Mouse (Mus musculus) G1E-ER4 (cell line): Measurements from ENCODE around the gene Enoph1. TPM values are rescaled to one million over a fixed set of nuclear protein-coding genes. Genes with fewer than 3 reads are reported as not detected.

Source experiments
- GATA1 ChIP-seq: IDR thresholded peaks from one replicate; pipeline ENCODE4 v1.8.0; 2012; ENCODE audit warnings: low read length, inconsistent platforms
- polyA plus RNA-seq: library from polyadenylated mRNA; stranded (reverse); fragments of >175 nt; gene quantifications from 2 replicates; pipeline ENCODE4 v1.2.3, GENCODE M21; 2012

The Enoph1 gene
- polyA plus RNA-seq, 1 experiment: 57.2 TPM

DNA sequence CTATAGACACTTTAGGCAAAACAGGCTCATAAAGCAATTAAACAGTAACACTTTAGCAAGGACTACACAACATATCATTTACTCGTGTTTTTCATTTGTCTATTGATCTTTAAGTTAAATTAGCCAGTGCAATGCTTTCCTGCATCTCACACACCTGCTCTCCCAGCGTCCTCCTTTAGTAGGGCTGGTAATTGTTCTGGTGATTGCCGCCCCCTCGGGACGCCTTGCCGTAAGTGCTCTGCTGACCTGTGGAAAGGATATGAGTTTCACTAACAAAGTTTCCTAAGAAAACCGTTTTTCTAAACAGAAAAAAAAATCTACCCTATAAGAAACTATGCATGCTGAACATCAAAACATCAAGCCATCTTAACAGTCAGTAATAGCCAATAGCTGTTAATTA is 3.8 kb upstream of the Enoph1 start:
- TF ChIP-seq GATA1: no peak

DNA sequence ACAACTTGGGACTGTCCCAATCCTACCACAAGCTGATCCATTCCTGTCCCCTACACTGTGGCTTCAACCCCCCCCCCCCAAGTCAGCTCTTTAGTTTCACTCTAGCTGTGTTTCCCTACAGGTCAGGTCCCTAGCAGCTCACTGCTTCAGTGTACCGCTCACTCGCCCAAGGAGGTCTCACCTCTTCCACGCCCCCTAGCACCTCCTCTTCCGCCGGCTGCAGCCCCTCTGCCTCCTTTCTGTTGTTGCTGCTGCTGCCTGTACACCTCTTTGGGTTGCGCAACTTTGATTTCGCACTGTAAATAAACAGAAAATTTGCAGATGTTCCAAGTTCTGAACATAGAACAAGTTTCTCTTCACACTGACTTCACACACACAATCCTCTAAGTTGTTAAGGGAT is 3.1 kb upstream of the Enoph1 start:
- no peak for TF ChIP-seq GATA1

DNA sequence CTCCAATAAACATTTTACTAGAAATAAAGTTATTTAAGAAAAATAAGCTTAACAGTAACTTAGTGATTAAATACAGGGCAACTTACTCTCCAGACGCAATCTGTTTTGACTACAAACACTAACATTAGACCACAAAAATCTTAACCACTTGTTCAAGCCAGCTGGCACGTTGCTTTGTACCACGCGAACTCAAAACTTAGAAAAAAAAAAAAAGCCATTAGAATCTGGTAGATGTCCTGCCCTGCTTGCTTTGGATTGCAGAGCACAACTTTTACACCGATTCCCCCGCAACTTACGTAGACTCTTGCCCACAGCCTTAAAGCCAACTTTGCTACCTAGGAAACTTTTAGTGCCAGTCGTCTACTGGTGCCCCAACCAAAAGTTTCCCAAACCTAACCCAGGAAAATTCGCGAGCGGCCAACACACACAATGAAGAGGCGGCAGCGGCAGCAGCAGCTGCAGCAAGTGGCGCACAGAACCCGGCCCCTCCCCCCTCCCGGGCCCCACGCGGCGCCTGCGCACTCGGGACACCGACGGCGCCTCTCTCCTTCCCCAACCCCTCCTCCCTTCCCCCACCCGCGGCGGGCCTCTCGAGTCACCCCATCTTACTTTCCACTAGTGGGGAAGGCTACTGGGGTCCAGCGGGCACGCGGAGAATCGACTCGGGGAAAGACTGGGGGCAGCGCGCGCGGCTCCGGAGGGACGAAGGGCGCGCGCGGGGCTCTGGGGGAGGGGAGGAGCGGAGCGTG is 1.6 kb upstream of the Enoph1 start:
- no peak for TF ChIP-seq GATA1

DNA sequence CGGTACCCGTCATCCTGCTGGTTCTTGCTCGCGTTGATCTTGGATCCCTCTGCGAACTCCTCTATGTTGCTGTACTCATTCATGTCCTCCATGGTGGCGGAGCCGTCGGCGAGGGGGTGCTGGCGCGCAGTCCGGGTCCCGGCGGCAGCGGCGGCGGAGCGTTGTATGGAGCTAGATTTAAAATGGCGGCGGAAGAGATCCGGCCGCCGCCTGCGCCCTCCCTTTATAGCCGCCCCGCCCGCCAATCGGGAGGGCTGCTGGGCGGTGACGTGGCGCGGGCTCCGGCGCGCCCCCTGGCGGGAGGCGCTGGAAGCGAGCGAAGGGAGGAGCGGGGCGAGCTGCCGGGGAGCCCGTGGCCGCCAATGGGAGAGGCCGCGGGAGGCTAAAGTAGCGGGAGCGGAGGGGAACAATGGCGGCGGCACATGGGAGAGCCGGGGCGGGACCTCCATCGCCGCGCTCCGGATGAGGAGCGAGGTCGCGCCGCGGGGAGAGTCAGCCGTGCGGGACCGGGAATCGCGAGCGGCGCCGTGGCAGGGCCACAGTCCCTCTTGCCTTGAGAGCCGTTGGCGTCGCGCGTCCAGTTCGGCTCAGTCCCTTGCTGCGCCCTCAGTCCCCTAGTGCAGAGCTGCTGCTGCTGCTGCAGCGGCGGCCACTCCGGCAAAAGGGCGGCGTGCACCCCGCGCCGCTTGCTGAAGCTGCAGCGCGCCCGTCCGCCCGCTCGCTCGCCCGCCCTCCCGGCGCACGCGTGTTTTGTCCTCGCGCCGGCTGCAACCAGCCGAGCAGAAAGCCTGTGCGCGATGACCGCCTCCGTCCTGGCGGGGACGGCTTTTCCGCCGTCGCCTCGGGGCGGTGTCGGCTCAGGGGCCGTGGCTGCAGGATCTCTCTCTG is 827 bp upstream of the Enoph1 start:
- no peak for TF ChIP-seq GATA1

DNA sequence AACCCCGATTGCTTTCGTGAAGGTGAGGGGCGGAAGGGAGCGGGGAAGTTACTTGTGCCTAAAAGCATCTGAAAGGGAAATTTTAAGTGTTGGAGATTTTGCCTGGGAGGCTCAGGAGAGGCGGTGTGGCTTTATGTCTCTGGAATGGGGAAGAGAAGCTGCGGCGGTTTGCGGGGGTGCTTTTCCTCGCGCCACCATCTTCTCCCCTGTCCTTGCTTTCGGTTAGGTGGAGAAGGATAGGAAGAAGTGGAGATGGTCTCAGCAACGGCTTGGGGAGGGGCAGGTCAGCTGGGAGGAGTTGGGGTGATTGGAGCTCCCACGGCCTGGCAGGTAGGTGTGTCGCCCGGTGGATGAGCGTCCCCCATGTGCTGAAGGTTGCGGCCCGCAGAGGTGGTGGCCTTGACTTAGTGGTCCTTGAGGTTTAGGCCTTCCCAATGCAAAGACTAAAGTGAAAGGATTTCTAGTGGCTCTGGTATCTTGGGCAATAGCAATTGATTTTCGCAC is 548 bp downstream of the Enoph1 start:
- TF ChIP-seq GATA1: no peak

DNA sequence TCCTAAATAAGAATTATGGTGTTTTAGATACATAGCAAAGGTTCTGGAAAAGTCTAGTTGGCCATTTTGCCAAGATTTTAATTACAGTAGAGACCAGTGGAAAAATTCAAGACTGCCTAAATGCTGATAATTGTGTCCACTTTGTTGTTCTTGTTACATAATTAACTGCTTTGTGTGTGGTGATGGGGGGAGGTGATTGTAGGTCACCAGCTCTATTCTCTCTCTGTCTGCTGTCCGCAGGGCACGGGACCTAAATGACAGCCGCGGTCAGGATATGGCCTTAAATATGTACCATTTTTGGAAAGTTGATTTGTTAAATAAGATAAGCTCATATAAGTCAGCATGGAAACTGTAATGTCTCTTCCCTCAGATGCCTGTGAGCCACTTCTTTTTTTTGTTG is 1.5 kb downstream of the Enoph1 start:
- no peak for TF ChIP-seq GATA1

DNA sequence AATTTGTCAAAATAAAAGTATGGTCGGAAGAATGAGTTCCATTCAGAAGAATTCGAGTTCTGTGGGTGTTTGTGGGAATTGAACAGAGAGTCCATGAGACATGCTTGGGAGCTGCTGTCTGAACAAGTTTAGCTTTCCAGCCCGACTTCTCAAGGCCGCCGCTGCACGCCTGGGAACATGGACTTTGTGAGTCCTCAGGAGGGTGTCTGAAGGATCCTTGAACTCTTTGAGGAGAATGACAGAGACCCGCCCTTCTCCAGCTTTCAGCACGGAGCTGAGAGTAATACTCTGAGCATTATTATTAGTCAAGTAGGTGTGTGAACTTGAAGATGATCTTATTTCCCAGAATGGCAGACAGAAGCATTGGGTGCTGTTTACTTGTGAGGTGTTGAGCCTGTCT is 2.7 kb downstream of the Enoph1 start:
- TF ChIP-seq GATA1: no peak

DNA sequence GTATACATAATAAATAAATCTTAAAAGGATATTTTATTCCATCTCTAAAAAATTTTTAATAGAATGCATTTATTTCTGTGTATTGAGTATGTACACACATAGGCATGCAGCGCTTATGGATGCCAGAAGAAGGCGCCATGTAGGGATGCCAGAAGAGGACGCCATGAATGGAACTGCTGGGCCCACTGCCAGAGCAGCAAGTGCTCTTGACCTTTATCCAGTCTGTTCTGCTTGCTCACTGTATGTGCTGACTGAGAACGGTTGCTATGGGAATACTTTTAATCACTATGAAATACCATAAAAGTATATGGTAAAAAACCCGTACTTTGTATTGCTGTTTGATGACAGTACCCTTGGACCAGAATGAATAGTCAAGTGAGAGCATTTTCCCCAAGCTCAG is 3.6 kb downstream of the Enoph1 start:
- TF ChIP-seq GATA1: no peak

DNA sequence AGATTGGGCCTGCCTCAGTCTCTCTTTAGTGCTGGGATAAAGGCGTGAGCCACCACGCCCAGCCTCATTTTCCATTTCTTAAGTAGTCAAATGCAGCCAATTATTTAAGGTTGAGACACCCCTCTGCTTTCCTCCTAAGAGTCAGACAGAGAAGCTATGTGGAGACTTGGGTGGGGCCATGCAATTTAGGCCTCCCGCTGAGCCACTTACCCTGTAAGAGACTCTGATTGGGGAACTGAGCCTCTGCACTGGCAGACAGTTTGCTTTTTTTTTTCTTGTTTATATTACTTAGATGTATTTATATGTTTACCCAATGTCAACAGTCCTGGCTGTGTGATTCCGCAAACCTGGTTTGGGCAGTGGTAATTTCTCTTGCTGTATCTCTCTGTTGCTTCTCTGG is 4.2 kb downstream of the Enoph1 start:
- no peak for TF ChIP-seq GATA1

DNA sequence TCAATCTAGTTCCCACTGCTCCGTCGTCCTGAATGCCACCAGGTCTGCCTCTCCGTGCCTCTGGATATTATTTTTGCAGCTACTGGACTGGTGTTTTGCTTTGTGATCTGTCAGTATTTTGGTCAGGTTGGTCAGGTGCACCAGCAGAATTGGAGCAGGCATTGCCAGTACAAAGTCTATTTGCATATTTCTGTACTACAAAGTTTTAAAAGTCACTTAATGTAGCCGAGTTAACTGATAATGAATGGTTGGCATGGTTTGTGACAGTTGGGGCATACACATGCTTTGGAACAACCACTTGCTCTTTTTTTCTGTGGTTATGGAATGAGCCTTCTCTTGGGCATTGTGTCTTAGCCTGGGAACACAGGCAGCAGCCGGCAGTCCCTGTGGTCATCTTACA is 4.8 kb downstream of the Enoph1 start:
- no peak for TF ChIP-seq GATA1

DNA sequence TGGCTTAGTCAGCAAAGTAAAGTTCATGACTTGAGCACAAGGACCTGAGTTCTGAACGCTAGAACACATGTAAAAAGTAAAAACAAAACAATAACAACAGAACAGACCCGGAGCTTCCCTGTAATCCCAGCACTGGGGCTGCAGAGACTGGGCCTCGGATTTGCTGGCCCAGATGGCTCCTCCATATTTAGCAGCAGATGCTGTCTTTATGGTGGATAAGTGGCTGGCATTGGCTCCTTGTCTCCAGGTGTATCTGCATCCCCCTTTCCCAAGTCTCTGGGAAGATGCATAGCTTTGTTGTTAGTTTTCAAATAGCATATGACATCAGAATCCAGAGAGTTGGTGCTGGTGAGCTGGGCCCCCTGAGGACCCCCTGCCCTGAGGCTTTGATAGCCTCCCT is 6.3 kb downstream of the Enoph1 start:
- no peak for TF ChIP-seq GATA1

DNA sequence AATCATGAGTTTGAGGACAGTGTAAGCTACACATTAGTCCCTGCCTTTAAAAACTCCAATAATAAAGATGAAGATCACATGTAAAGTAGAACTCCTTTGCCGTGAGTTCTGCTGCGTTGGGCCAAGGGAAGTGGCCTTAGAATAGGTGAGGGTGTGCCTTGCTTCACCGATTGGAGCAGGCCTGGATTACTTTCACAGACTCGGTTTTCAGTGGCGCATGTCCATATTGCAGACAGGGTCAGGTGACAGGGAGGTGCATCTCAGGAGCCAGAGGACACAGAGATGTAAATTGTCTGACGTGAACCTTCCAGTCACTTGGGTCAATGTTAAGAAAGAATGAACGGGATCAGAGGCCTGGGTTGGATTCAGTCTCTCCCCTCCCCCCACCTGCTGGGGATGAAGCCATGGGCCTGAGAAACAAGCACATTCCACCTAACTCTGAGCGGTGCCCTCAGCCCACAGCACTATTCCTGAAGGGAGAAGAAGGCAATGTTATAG is 7.4 kb downstream of the Enoph1 start:
- TF ChIP-seq GATA1: no peak

DNA sequence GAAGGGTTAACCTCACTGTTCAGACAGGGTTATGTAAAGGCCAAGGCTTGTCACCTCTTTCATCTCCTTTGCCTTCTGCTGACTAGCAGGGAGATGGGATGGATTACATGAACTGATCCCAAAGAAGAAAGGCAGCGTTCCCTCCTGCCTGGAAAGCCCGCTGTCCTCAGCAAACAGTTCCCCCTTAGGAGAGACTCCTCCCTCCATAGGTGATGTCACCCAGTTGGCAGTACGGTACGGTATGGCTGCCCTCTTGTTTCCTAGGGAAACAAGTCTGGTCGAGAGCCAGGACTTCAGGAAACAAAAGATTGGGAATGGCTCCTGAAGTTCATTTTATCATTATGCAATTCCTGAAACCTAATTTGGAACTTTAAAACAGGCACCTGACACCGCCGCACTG is 8.1 kb downstream of the Enoph1 start:
- no peak for TF ChIP-seq GATA1

DNA sequence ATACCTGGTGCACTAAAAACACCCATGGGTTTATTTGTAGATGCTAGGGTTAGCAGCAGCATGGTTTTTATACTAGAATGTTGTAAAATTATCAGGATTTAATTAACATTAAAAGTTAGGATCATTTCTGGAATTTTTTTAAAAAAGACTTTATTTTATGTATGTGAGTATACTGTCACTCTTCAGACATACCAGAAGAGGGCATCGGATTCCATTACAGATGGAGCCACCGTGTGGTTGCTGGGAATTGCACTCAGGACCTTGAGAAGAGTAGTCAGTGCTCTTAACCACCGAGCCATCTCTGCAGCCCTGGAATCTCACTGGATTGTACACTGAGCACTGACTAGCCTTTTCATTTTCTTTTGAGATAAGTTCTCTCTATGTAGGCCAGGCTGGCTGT is 10.1 kb downstream of the Enoph1 start:
- no peak for TF ChIP-seq GATA1

DNA sequence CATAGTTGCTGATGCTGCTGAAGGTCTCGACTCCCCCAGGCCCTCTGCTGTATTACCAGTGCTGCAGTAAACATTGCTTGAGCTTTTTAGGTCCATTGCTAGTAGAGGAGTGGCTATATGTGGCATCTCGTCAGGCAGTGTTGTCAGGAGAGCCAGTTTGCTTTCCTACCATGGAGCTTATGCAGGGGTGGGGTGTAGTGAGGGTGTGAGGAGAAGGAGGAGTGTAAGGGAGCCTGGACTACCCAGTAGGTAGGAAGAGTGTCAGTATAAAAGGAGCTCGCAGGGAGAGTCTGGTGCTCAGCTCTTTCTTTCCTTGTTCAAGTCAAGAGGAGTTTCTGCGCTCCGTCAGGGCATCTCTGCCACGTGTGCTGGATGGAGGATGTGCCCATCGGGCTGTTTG is 12.9 kb downstream of the Enoph1 start:
- TF ChIP-seq GATA1: no peak

DNA sequence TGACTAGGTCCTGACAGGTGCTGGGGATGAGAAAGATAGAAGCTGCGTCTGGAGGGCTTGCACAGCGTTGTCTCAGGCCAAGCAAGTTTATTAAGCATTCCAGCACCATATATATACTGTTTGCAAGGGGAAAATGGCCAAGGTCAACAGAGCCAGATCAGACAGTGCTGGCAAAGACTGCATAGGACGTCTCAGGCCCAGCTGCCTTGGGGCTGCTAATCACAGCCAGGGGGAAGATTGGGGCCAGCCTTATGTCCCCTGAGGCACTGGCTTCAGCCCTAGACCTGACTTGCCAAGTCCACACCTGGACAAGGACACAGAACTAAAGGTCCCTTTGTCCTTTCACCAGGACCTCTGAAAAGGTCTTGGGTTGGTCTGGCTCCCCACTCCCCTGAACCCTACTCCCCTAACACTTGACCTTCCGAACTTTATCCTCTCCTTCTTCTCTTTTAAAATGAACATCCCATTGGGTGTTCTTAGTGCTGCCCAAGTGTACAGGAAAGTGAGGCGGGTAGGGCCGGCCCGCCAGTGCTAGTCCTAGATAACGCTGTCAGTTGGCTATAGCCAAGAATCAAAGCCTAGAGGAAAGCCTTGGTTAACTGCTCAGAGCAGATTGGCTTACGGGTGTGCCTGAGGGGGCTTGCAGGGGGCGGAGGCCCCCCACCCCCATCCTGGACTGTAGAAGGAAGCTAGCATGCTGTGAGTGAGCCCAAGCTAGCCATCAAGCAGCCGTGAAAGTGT is 15.2 kb downstream of the Enoph1 start:
- TF ChIP-seq GATA1: no peak

DNA sequence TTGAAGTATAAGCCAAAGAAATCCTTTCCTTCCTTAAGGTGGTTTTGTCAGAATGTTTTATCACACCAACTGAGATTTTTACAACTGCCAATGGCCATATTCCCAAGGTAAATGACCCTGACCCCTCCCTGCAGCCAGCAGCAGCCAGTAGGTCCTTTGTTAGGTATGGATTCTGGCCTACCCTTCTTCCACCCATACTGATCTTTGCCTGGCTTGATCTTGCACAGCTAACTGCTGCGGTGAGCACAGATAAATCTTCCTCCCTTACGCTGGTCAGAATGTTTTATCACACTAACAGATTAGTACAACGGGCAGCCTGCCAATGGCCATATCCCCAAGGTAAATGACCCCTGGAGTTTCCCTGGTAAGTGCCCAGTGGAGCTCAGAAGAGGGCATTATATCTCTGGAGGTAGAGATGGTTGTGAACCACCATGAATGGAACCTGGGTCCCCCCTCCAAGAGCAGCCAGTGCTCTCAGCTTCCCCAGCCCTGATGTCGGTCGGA is 16.1 kb downstream of the Enoph1 start:
- no peak for TF ChIP-seq GATA1
